10 mouse cellular contexts compared by ENCODE assay signal in the genomic region with DNA sequence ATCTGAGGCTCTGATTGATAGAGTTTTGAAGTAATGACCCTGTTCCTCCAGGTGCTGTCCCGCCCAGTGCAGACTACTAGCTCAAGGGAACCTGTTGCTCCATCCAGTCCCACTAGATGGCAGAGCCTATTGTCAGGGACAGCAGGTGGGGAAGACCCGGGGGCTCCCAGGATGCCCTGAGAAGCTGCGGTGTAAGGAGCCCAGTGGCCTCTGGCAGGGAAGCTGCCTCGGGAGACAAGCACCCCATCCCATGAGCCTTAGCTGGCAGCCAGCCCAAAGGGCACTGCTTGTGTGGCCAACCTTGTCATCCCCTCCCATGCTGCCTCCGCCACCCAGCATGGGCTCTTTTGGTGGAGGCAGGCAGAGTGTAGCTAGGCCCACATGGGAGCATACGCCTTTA. TPM values are rescaled to one million over a fixed set of nuclear protein-coding genes. Genes with fewer than 3 reads are reported as not detected.
A peak's percentile ranks its signal among the peaks of the same experiment; 100 is the strongest.
DNase-seq lines count a peak whose midpoint lies in the region; ATAC-seq and TF ChIP-seq lines count a peak whose summit lies in the region.
"Had no signal": no experiment of that assay in that cellular context is flagged by ENCODE, and none has a peak within 500 bp of the region (broad histone marks: within the 10 kb centered on the region; RNA-seq: fewer than 3 reads in every experiment).

No protein-coding gene starts in this region.

- H3K4me2 ChIP-seq in hindbrain, postnatal 0 days (ENCODE audit: low read depth, low read length) = no peak overlapping the region
- no peak overlapping the region for H3K4me2 ChIP-seq in hindbrain, embryonic 16.5 days (ENCODE audit: low read length)
- H3K4me2 ChIP-seq in midbrain, postnatal 0 days (ENCODE audit: low read depth, low read length, poor library complexity, severe bottlenecking) = no peak overlapping the region
- no peak overlapping the region for H3K4me2 ChIP-seq in midbrain, embryonic 16.5 days (ENCODE audit: low read length)

- no peaks in the 10 kb centered on the region for H3K36me3 ChIP-seq in hindbrain, postnatal 0 days (ENCODE audit: insufficient read depth, low read length)
- H3K36me3 ChIP-seq in hindbrain, embryonic 16.5 days (ENCODE audit: control insufficient read depth, insufficient read depth, low read length) = no peaks in the 10 kb centered on the region
- no peaks in the 10 kb centered on the region for H3K36me3 ChIP-seq in midbrain, postnatal 0 days (ENCODE audit: insufficient read depth, low read length)
- H3K36me3 ChIP-seq in midbrain, embryonic 16.5 days (ENCODE audit: control insufficient read depth, insufficient read depth, low read length) = no peaks in the 10 kb centered on the region
- peaks cover 11% of the 10 kb centered on the region; the same call in 1 of the 2 replicates for H3K36me3 ChIP-seq in embryonic facial prominence, embryonic 10.5 days (replicated peaks)

- peak; percentile 31; the same call in 1 of the 2 replicates for TF ChIP-seq CTCF in hindbrain, postnatal 0 days (IDR thresholded peaks at IDR 0.05; ENCODE audit: low read depth)
- peak; percentile 6; the same call in 1 of the 2 replicates for TF ChIP-seq CTCF in midbrain, postnatal 0 days (IDR thresholded peaks at IDR 0.05)

- no peak for DNase-seq in hindbrain, postnatal 0 days (ENCODE audit: low spot score)
- no peak for DNase-seq in midbrain, postnatal 0 days (ENCODE audit: low spot score)
- DNase-seq in embryonic facial prominence, embryonic 10.5 days (ENCODE audit: low spot score) = no peak
- DNase-seq in gastrocnemius, postnatal 25 days = no peak
- DNase-seq in cerebellum, postnatal 25 days = no peak
- DNase-seq: gastrocnemius, postnatal 10 days had no signal

- H3K4me1 ChIP-seq in hindbrain, postnatal 0 days (ENCODE audit: insufficient read depth, low read length) = no peaks in the 10 kb centered on the region
- no peaks in the 10 kb centered on the region for H3K4me1 ChIP-seq in hindbrain, embryonic 16.5 days (ENCODE audit: control insufficient read depth, insufficient read depth, low read depth, low read length)
- H3K4me1 ChIP-seq in midbrain, postnatal 0 days (ENCODE audit: insufficient read depth, low read length) = no peaks in the 10 kb centered on the region
- no peaks in the 10 kb centered on the region for H3K4me1 ChIP-seq in midbrain, embryonic 16.5 days (ENCODE audit: control insufficient read depth, insufficient read depth, low read length)
- peaks cover 88% of the 10 kb centered on the region for H3K4me1 ChIP-seq in embryonic facial prominence, embryonic 10.5 days

- no peak overlapping the region for H3K9ac ChIP-seq in hindbrain, postnatal 0 days (replicated peaks; ENCODE audit: low read length)
- no peak overlapping the region for H3K9ac ChIP-seq in hindbrain, embryonic 16.5 days (ENCODE audit: low read depth, low read length)
- no peak overlapping the region for H3K9ac ChIP-seq in midbrain, postnatal 0 days (replicated peaks; ENCODE audit: low read length, poor library complexity, severe bottlenecking)
- no peak overlapping the region for H3K9ac ChIP-seq in midbrain, embryonic 16.5 days (ENCODE audit: low read depth, low read length)

- ATAC-seq in hindbrain, postnatal 0 days = no peak
- ATAC-seq in hindbrain, embryonic 16.5 days = no peak
- no peak for ATAC-seq in midbrain, postnatal 0 days (ENCODE audit: low FRiP score)
- ATAC-seq in midbrain, embryonic 16.5 days = no peak
- ATAC-seq in megakaryocyte progenitor cell, adult 5-6 weeks (replicated peaks; ENCODE audit: poor library complexity) = peak; percentile 51
- ATAC-seq: Patski had no signal

- no peaks in the 10 kb centered on the region for H3K9me3 ChIP-seq in hindbrain, postnatal 0 days (ENCODE audit: low read length)
- H3K9me3 ChIP-seq in hindbrain, embryonic 16.5 days (ENCODE audit: control insufficient read depth, low read length) = no peaks in the 10 kb centered on the region
- no peaks in the 10 kb centered on the region for H3K9me3 ChIP-seq in midbrain, postnatal 0 days (ENCODE audit: low read length)
- no peaks in the 10 kb centered on the region for H3K9me3 ChIP-seq in midbrain, embryonic 16.5 days (replicated peaks; ENCODE audit: control insufficient read depth, low read length, poor library complexity, severe bottlenecking)
- no peaks in the 10 kb centered on the region for H3K9me3 ChIP-seq in embryonic facial prominence, embryonic 10.5 days

- no peak overlapping the region for H3K27ac ChIP-seq in hindbrain, postnatal 0 days
- no peak overlapping the region for H3K27ac ChIP-seq in hindbrain, embryonic 16.5 days (ENCODE audit: low read depth, low read length)
- no peak overlapping the region for H3K27ac ChIP-seq in midbrain, postnatal 0 days (ENCODE audit: low read depth, low read length)
- no peak overlapping the region for H3K27ac ChIP-seq in midbrain, embryonic 16.5 days (ENCODE audit: low read length)
- peak overlapping the region; percentile 95 for H3K27ac ChIP-seq in embryonic facial prominence, embryonic 10.5 days (replicated peaks)

- 66% methylated on average over 6 of the region's 6 CpGs for WGBS in hindbrain, postnatal 0 days
- WGBS in hindbrain, embryonic 16.5 days = 65% methylated on average over 6 of the region's 6 CpGs
- WGBS in midbrain, postnatal 0 days = 69% methylated on average over 6 of the region's 6 CpGs
- 71% methylated on average over 6 of the region's 6 CpGs for WGBS in midbrain, embryonic 16.5 days
- 70% methylated on average over 6 of the region's 6 CpGs for WGBS in embryonic facial prominence, embryonic 10.5 days

- H3K27me3 ChIP-seq in hindbrain, postnatal 0 days (ENCODE audit: insufficient read depth, low read length) = no peaks in the 10 kb centered on the region
- no peaks in the 10 kb centered on the region for H3K27me3 ChIP-seq in hindbrain, embryonic 16.5 days (replicated peaks; ENCODE audit: control insufficient read depth, insufficient read depth, low read length)
- no peaks in the 10 kb centered on the region for H3K27me3 ChIP-seq in midbrain, postnatal 0 days (ENCODE audit: insufficient read depth, low read length)
- no peaks in the 10 kb centered on the region for H3K27me3 ChIP-seq in midbrain, embryonic 16.5 days (ENCODE audit: control insufficient read depth, insufficient read depth, low read depth, low read length)
- no peaks in the 10 kb centered on the region for H3K27me3 ChIP-seq in embryonic facial prominence, embryonic 10.5 days (replicated peaks; ENCODE audit: low read depth, poor library complexity, severe bottlenecking)
- H3K27me3 ChIP-seq: Patski had no signal

- H3K4me3 ChIP-seq in hindbrain, postnatal 0 days (ENCODE audit: low read length) = no peak overlapping the region
- H3K4me3 ChIP-seq in hindbrain, embryonic 16.5 days (ENCODE audit: low read length) = no peak overlapping the region
- no peak overlapping the region for H3K4me3 ChIP-seq in midbrain, postnatal 0 days (ENCODE audit: low read depth, low read length)
- no peak overlapping the region for H3K4me3 ChIP-seq in midbrain, embryonic 16.5 days (ENCODE audit: low read depth, low read length)
- no peak overlapping the region for H3K4me3 ChIP-seq in embryonic facial prominence, embryonic 10.5 days

RNA-seq across cellular contexts. Expression of gene Dusp7, which starts 17.3 kb away (rescaled TPM):
- 56.0 and 66.4 TPM in 2 replicates for total RNA-seq in hindbrain, postnatal 0 days (2014; rRNA removed)
- 12.7 and 13.7 TPM in 2 replicates for polyA plus RNA-seq in hindbrain, postnatal 0 days (2015; fragmentation: Nextera tagmentation; extraction: Ambion mirVana)
- 12.5 and 13.1 TPM in 2 replicates for polyA plus RNA-seq in hindbrain, embryonic 16.5 days (2015; fragmentation: Nextera tagmentation; extraction: Ambion mirVana)
- 62.9 and 79.2 TPM in 2 replicates for total RNA-seq in midbrain, postnatal 0 days (2014; rRNA removed)
- 18.4 and 19.4 TPM in 2 replicates for polyA plus RNA-seq in midbrain, postnatal 0 days (2015; fragmentation: Nextera tagmentation; extraction: Ambion mirVana)
- 12.3 and 13.2 TPM in 2 replicates for polyA plus RNA-seq in midbrain, embryonic 16.5 days (2015; fragmentation: Nextera tagmentation; extraction: Ambion mirVana)
- 29.5 and 30.8 TPM in 2 replicates for polyA plus RNA-seq in embryonic facial prominence, embryonic 10.5 days (2016; fragmentation: Nextera tagmentation; extraction: Ambion mirVana)
- 31.6 and 41.9 TPM in 2 replicates for total RNA-seq in megakaryocyte progenitor cell, adult 5-6 weeks (2015)
- 10.8 and 15.0 TPM in 2 replicates for total RNA-seq in megakaryocyte progenitor cell, adult 5-6 weeks (2017)
- total RNA-seq in gastrocnemius, postnatal 25 days (2021) = 10 to 100 TPM; 13.8 to 31.7 TPM
